Mouse (Mus musculus) midbrain, postnatal 0 days (tissue): Measurements from ENCODE around the gene Urgcp. TPM values are rescaled to one million over a fixed set of nuclear protein-coding genes. Genes with fewer than 3 reads are reported as not detected.

Experiments
- ATAC-seq: fragments of 200-750 bp; cut with Nextera tagmentation; 2 replicates; pipeline ENCODE4 v1.8.0; 2017; ENCODE audit warnings: moderate number of reproducible peaks, mild to moderate bottlenecking, moderate TSS enrichment, moderate library complexity; ENCODE audit not compliant: low FRiP score
- DNase-seq: peaks from one replicate; pipeline ENCODE4 v3.0.0-alpha.2; 2015; ENCODE audit warnings: low spot score
- H3K27ac ChIP-seq: fragments of 300-500 bp; sonication (generic); 2 replicates; pipeline ENCODE4 v1.5.1; 2014; ENCODE audit warnings: low read depth, mild to moderate bottlenecking, low read length, mixed read lengths
- H3K27me3 ChIP-seq: fragments of 300-500 bp; sonication (generic); 2 replicates; pipeline ENCODE4 v1.6.1; 2014; ENCODE audit warnings: low read length, control low read depth, mixed read lengths; ENCODE audit not compliant: insufficient read depth
- H3K36me3 ChIP-seq: fragments of 300-500 bp; sonication (generic); 2 replicates; pipeline ENCODE4 v1.6.1; 2014; ENCODE audit warnings: low read length, control low read depth, mixed read lengths; ENCODE audit not compliant: insufficient read depth
- H3K4me1 ChIP-seq: fragments of 300-500 bp; sonication (generic); 2 replicates; pipeline ENCODE4 v1.6.1; 2014; ENCODE audit warnings: mild to moderate bottlenecking, control low read depth, antibody characterized with exemption, low read length, mixed read lengths; ENCODE audit not compliant: insufficient read depth
- H3K4me2 ChIP-seq: fragments of 300-500 bp; sonication (generic); 2 replicates; pipeline ENCODE4 v1.6.1; 2014; ENCODE audit warnings: low read depth, mild to moderate bottlenecking, low read length, mixed read lengths; ENCODE audit not compliant: poor library complexity, severe bottlenecking
- H3K4me3 ChIP-seq: fragments of 300-500 bp; sonication (generic); 2 replicates; pipeline ENCODE4 v1.5.1; 2014; ENCODE audit warnings: low read depth, mild to moderate bottlenecking, low read length, moderate library complexity
- H3K9ac ChIP-seq: fragments of 300-500 bp; sonication (generic); replicated peaks from 2 replicates; pipeline ENCODE4 v1.6.1; 2014; ENCODE audit warnings: mild to moderate bottlenecking, low read length, moderate library complexity, mixed read lengths; ENCODE audit not compliant: poor library complexity, severe bottlenecking
- H3K9me3 ChIP-seq: fragments of 300-500 bp; sonication (generic); 2 replicates; pipeline ENCODE4 v1.6.1; 2016; ENCODE audit warnings: low read length, control low read depth
- CTCF ChIP-seq: IDR thresholded peaks from 2 replicates; pipeline ENCODE4 v1.5.1; 2016; ENCODE audit warnings: antibody characterized with exemption, mild to moderate bottlenecking
- WGBS: fragments of 180-500 bp; shearing (Covaris S2); extraction: QIAGEN DNeasy Blood & Tissue Kit; methylation state at CpG from one replicate; pipeline ENCODE4 v1.1.7; 2014; 5-methylcytosine and 5-hydroxymethylcytosine counted together
- polyA plus RNA-seq: library from polyadenylated mRNA; unstranded; fragments of >200 nt; fragmentation: Nextera tagmentation; extraction: Ambion mirVana; gene quantifications from 2 replicates; pipeline ENCODE4 v1.2.1, GENCODE M21; 2015
- total RNA-seq: library from RNA; depleted of rRNA; stranded (reverse); fragments of >200 nt; gene quantifications from 2 replicates; pipeline ENCODE4 v1.2.3, GENCODE M21; 2014

Gene Urgcp
- total and polyA plus RNA-seq, 2 experiments from 2014 or later, result 34.2 to 53.9 TPM

DNA sequence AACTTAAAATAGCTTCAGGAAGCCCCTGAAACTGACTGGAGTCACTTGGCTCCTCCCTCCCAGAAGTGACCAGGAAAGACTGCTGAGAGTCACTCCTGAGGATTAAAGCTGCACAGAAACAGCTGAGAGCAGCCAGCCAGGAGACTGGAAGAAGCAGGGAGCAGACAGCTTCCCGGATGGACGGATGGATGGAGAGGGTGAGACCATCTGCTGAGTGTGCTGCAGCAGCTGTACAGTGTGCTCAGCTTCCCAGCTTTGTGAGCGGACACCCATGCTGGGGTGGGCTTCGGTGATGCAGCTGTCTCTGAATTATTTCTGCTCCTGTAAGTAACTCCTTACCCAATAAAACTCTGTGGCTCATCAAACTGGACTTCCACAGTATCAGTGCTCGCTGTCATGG is 29.8 kb downstream of the Urgcp start:
- no peak for TF ChIP-seq CTCF
- no peak for ATAC-seq
- no peak overlapping the region for H3K4me2 ChIP-seq
- H3K9ac ChIP-seq, result no peak overlapping the region
- peak; percentile 53 for DNase-seq
- WGBS, result 57% methylated on average over 5 of the region's 5 CpGs
- H3K36me3 ChIP-seq, result no peaks in the 10 kb centered on the region
- no peaks in the 10 kb centered on the region for H3K4me1 ChIP-seq
- no peaks in the 10 kb centered on the region for H3K27me3 ChIP-seq
- H3K4me3 ChIP-seq, result no peak overlapping the region
- no peak overlapping the region for H3K27ac ChIP-seq
- no peaks in the 10 kb centered on the region for H3K9me3 ChIP-seq

DNA sequence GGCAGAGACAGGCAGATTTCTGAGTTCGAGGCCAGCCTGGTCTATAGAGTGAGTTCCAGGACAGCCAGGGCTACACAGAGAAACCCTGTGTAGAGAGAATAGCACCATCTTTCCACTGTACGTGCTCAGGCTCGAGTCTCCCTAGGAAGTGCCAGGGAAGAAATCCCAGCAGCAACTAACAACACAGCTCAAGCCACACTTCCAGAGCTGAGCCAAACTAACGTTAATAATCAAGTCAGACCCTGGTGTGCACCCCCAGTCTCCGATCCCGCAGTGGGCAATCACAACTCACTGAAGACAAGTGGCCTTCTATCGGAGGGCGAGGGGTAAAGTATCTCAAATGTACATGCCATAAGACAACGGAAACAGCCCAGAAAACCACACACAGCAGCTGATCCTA is 32.6 kb downstream of the Urgcp start:
- Histone ChIP-seq H3K27ac (no peak overlapping the region), H3K27me3 (no peaks in the 10 kb centered on the region), H3K9me3 (no peaks in the 10 kb centered on the region), H3K36me3 (peaks cover 3% of the 10 kb centered on the region; the same call in 1 of the 2 replicates), H3K4me2 (no peak overlapping the region), H3K4me3 (no peak overlapping the region), H3K9ac (no peak overlapping the region), H3K4me1 (no peaks in the 10 kb centered on the region)
- 95% methylated on average over 9 of the region's 9 CpGs for WGBS
- ATAC-seq, result no peak
- DNase-seq, result no peak
- no peak for TF ChIP-seq CTCF

- DNase-seq (no peak), ATAC-seq (no peak)
- no peaks in the 10 kb centered on the region for H3K9me3 ChIP-seq
- H3K27me3 ChIP-seq, result no peaks in the 10 kb centered on the region
- no peak overlapping the region for H3K27ac ChIP-seq
- 92% methylated on average over 12 of the region's 12 CpGs for WGBS
- H3K4me1 ChIP-seq, result no peaks in the 10 kb centered on the region
- peaks cover 43% of the 10 kb centered on the region for H3K36me3 ChIP-seq
- H3K9ac ChIP-seq, result no peak overlapping the region
- H3K4me2 ChIP-seq, result no peak overlapping the region
- no peak overlapping the region for H3K4me3 ChIP-seq
- no peak for TF ChIP-seq CTCF
Measured at GRCm38 (mm10) chr11:5718611-5719354, 43.4 kb downstream of the Urgcp start.

DNA sequence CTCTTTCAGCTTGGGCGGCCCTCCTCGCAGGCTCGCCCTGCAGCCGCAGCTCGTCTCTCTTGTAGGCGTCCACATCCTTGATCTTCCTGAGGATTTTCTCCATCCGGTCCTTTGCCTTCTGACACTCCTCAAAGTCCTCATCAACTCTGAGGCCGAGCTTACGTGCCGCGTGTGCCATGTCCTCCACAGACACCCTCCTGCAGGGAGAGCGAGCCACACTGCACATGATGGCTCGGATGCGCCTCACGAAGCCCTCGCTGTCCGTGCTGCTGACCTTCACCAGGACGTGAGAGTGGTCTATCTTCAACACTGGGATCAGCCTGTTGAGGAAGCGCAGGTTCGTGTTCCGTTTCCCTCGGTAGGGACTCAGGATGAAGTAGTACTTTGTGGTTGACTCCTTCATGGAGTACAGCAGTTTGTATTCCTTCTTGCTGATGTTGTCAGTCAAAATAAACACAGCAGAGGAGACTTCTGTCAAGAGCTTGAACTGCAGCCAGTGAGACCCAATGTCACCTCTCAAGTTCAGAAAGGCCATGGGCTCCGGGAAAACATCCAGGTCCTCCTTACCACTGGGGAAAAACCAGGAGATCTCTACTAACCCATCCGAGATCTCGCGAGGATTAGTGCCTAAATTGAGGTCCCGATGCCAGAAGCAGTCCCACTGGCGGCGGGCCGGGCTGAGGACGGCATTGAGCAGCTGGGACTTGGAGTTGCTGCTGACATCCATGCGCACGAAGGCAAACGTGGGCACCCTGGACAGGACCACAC is 45.1 kb downstream of the Urgcp start:
- Histone ChIP-seq H3K27me3 (no peaks in the 10 kb centered on the region), H3K4me3 (no peak overlapping the region), H3K9me3 (no peaks in the 10 kb centered on the region), H3K36me3 (peaks cover 43% of the 10 kb centered on the region), H3K9ac (no peak overlapping the region), H3K4me1 (no peaks in the 10 kb centered on the region), H3K4me2 (no peak overlapping the region), H3K27ac (no peak overlapping the region)
- no peak for TF ChIP-seq CTCF
- no peak for ATAC-seq
- WGBS, result 94% methylated on average over 34 of the region's 34 CpGs
- DNase-seq, result no peak

- Histone ChIP-seq H3K27ac (no peak overlapping the region), H3K4me3 (no peak overlapping the region), H3K36me3 (peaks cover 40% of the 10 kb centered on the region), H3K9ac (no peak overlapping the region), H3K9me3 (no peaks in the 10 kb centered on the region), H3K4me2 (no peak overlapping the region), H3K4me1 (no peaks in the 10 kb centered on the region), H3K27me3 (no peaks in the 10 kb centered on the region)
- 93% methylated on average over 11 of the region's 11 CpGs for WGBS
- TF ChIP-seq CTCF, result no peak
- no peak for ATAC-seq
- DNase-seq, result no peak
Measured at GRCm38 (mm10) chr11:5716246-5716645, 45.9 kb downstream of the Urgcp start.

- DNase-seq, result no peak
- H3K4me2 ChIP-seq, result no peak within 1 kb of the TSS
- no peak within 1 kb of the TSS for H3K4me3 ChIP-seq
- peaks cover 40% of the 10 kb centered on the region for H3K36me3 ChIP-seq
- no peak for ATAC-seq
- H3K9ac ChIP-seq, result no peak within 1 kb of the TSS
- H3K27me3 ChIP-seq, result no peaks in the 10 kb centered on the region
- H3K4me1 ChIP-seq, result no peaks in the 10 kb centered on the region
- H3K9me3 ChIP-seq, result no peaks in the 10 kb centered on the region
- WGBS, result 86% methylated on average over 14 of the region's 14 CpGs
- TF ChIP-seq CTCF, result no peak
- H3K27ac ChIP-seq, result no peak within 1 kb of the TSS
Measured at GRCm38 (mm10) chr11:5715630-5716105, 46.5 kb downstream of the Urgcp start, which contains the start of gene Mrps24. Gene Mrps24 (minus strand): TSS chr11:5715680.
